Comparison of ENCODE assay signal across 21 mouse cellular contexts in the genomic region with DNA sequence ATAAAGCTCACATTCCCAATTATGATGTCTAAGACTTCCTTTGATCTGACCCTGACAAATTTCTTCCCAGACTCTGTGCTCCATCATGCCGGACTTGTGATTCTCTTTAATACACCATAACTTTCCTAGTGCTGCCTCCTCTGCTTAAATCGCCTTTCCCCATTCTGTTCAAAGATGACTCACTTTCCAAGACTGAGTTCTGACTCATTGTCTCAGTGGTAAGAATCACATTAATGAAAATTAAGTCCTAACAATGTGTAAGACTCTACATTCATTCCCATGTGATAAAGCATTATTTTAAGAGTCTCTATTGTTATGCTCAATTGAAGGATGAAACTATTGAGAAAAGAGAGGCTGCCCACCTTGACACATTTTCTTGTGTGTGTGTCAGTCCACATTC. TPM values are rescaled to one million over a fixed set of nuclear protein-coding genes. Genes with fewer than 3 reads are reported as not detected.
DNase-seq lines count a peak whose midpoint lies in the region; TF ChIP-seq lines count a peak whose summit lies in the region.
"Had no signal": no experiment of that assay in that cellular context is flagged by ENCODE, and none has a peak within 500 bp of the region (broad histone marks: within the 10 kb centered on the region; RNA-seq: fewer than 3 reads in every experiment).

No protein-coding gene starts in this region.

- H3K4me3 ChIP-seq in bone marrow macrophage, adult 2 months (ENCODE audit: insufficient read depth, low read length), result no peak overlapping the region
- H3K4me3 ChIP-seq in embryonic facial prominence, embryonic 10.5 days, result no peak overlapping the region
- H3K4me3 ChIP-seq: embryonic facial prominence, embryonic 13.5 days; gastrocnemius, adult 2 months; heart, embryonic 10.5 days; hindbrain, embryonic 12.5 days had no signal

- DNase-seq in 416B (ENCODE audit: low read depth) (peak; percentile 47), MN1 (ENCODE audit: low spot score) (peak; percentile 24)
- DNase-seq in telencephalon, adult 2 months (ENCODE audit: low read depth, low spot score), result peak; percentile 3
- no peak for DNase-seq in spleen, postnatal 10 days (ENCODE audit: low spot score in 2 of 2)
- no peak for DNase-seq in cerebellum, postnatal 4 days (ENCODE audit: low spot score in 2 of 2)
- no peak for DNase-seq in embryonic facial prominence, embryonic 10.5 days (ENCODE audit: low spot score)
- DNase-seq: adrenal gland, postnatal 25 days; cerebellum, adult 11 months; cerebellum, adult 8-10 months; cerebellum, postnatal 14 days; gastrocnemius, adult 2 months; gastrocnemius, postnatal 25 days; heart, postnatal 10 days; heart, postnatal 4 days; kidney, adult 11 months had no signal

- peaks cover 16% of the 10 kb centered on the region for H3K4me1 ChIP-seq in bone marrow macrophage, adult 2 months (ENCODE audit: control insufficient read depth, insufficient read depth, low read length)
- H3K4me1 ChIP-seq in embryonic facial prominence, embryonic 10.5 days, result peaks cover 12% of the 10 kb centered on the region
- H3K4me1 ChIP-seq: heart, embryonic 10.5 days; hindbrain, embryonic 12.5 days had no signal

- no peak for TF ChIP-seq CTCF in bone marrow macrophage, adult 2 months (IDR thresholded peaks at IDR 0.05; ENCODE audit: low read depth, low read length)

- no peaks in the 10 kb centered on the region for H3K36me3 ChIP-seq in embryonic facial prominence, embryonic 10.5 days (replicated peaks)
- H3K36me3 ChIP-seq: embryonic facial prominence, embryonic 13.5 days; G1E; heart, embryonic 10.5 days; hindbrain, embryonic 12.5 days had no signal

- peak overlapping the region; percentile 15; the same call in 1 of the 2 replicates for H3K27ac ChIP-seq in bone marrow macrophage, adult 2 months (ENCODE audit: insufficient read depth, low read depth, low read length)
- no peak overlapping the region for H3K27ac ChIP-seq in embryonic facial prominence, embryonic 10.5 days (replicated peaks)
- H3K27ac ChIP-seq: embryonic facial prominence, embryonic 13.5 days; gastrocnemius, adult 2 months; heart, embryonic 10.5 days; hindbrain, embryonic 12.5 days; hindbrain, postnatal 0 days had no signal

- WGBS in embryonic facial prominence, embryonic 10.5 days, result 92% methylated on average over 2 of the region's 2 CpGs

- no peak for TF ChIP-seq POLR2A in bone marrow macrophage, adult 2 months (IDR thresholded peaks at IDR 0.05; ENCODE audit: borderline replicate concordance, low read depth, low read length)

- no peaks in the 10 kb centered on the region for H3K27me3 ChIP-seq in embryonic facial prominence, embryonic 10.5 days (replicated peaks; ENCODE audit: low read depth, poor library complexity, severe bottlenecking)
- H3K27me3 ChIP-seq: embryonic facial prominence, embryonic 13.5 days; hindbrain, embryonic 12.5 days had no signal

- H3K9me3 ChIP-seq in embryonic facial prominence, embryonic 10.5 days, result no peaks in the 10 kb centered on the region
- H3K9me3 ChIP-seq: embryonic facial prominence, embryonic 13.5 days; G1E; heart, embryonic 10.5 days; hindbrain, embryonic 12.5 days had no signal

RNA-seq across cellular contexts. Expression of a gene that starts 6.1 kb away (rescaled TPM):
- polyA plus RNA-seq in bone marrow macrophage, adult 2 months (2012; ENCODE audit: insufficient read depth, insufficient read length, missing spikeins), result 14.5 and 15.4 TPM in 2 replicates
- polyA plus RNA-seq in embryonic facial prominence, embryonic 10.5 days (2016; fragmentation: Nextera tagmentation; extraction: Ambion mirVana), result 24.6 and 27.5 TPM in 2 replicates

RNA-seq across cellular contexts. Expression of a gene that starts 43.7 kb away (rescaled TPM):
- polyA plus RNA-seq in bone marrow macrophage, adult 2 months (2012; ENCODE audit: insufficient read depth, insufficient read length, missing spikeins), result 4.0 and 7.9 TPM in 2 replicates
- 0.53 and 2.0 TPM in 2 replicates for polyA plus RNA-seq in embryonic facial prominence, embryonic 10.5 days (2016; fragmentation: Nextera tagmentation; extraction: Ambion mirVana)

Comparison
In these comparisons a context has a peak if more than half of its experiments do, and no peak if none do; other contexts are left out.
1. DNase-seq: peak in 416B (single experiment), MN1 (single experiment) and telencephalon, adult 2 months (single experiment); none in spleen, postnatal 10 days (0 of 2), cerebellum, postnatal 4 days (0 of 2) and embryonic facial prominence, embryonic 10.5 days (single experiment).